Mouse (Mus musculus): ENCODE measurements around the gene Ola1. TPM values are rescaled to one million over a fixed set of nuclear protein-coding genes. Genes with fewer than 3 reads are reported as not detected.

The Ola1 gene
- polyA plus RNA-seq, 1 experiment = 5.3 TPM

GRCm38 (mm10) chr2:73047061-73047741 is 171.5 kb downstream of the Ola1 start:
- 61% methylated on average over 24 of the region's 24 CpGs for WGBS
- no peaks in the 10 kb centered on the region for H3K4me1 ChIP-seq (ENCODE audit: control insufficient read depth, insufficient read depth, low read length)
- TF ChIP-seq CTCF (IDR thresholded peaks at IDR 0.05; ENCODE audit: insufficient read depth, low read length) (no peak), POLR2A (IDR thresholded peaks at IDR 0.05; ENCODE audit: borderline replicate concordance, extremely low read depth, low read depth, low read length) (no peak)
- no peak overlapping the region for H3K4me3 ChIP-seq (replicated peaks; ENCODE audit: extremely low read depth, low read depth, low read length)
- peak; percentile 31 for DNase-seq

GRCm38 (mm10) chr2:73046576-73046975 is 172.1 kb downstream of the Ola1 start:
- 58% methylated on average over 10 of the region's 10 CpGs for WGBS
- Histone ChIP-seq H3K4me1 (ENCODE audit: control insufficient read depth, insufficient read depth, low read length) (no peaks in the 10 kb centered on the region), H3K4me3 (replicated peaks; ENCODE audit: extremely low read depth, low read depth, low read length) (no peak overlapping the region)
- TF ChIP-seq POLR2A (IDR thresholded peaks at IDR 0.05; ENCODE audit: borderline replicate concordance, extremely low read depth, low read depth, low read length) = no peak
- TF ChIP-seq CTCF (IDR thresholded peaks at IDR 0.05; ENCODE audit: insufficient read depth, low read length) = no peak
- DNase-seq = no peak

GRCm38 (mm10) chr2:73045505-73045904 is 173.2 kb downstream of the Ola1 start:
- DNase-seq = no peak
- no peaks in the 10 kb centered on the region for H3K4me1 ChIP-seq (ENCODE audit: control insufficient read depth, insufficient read depth, low read length)
- no peak overlapping the region for H3K4me3 ChIP-seq (replicated peaks; ENCODE audit: extremely low read depth, low read depth, low read length)
- TF ChIP-seq POLR2A (IDR thresholded peaks at IDR 0.05; ENCODE audit: borderline replicate concordance, extremely low read depth, low read depth, low read length) (no peak), CTCF (IDR thresholded peaks at IDR 0.05; ENCODE audit: insufficient read depth, low read length) (no peak)
- 68% methylated on average over 5 of the region's 5 CpGs for WGBS

Other genes starting within 250 kb of the Ola1 start
- gene Sp3, start 238.5 kb downstream of the Ola1 start, polyA plus RNA-seq (2012; rRNA removed) = 13.1 and 16.5 TPM in 2 replicates
- gene Gm11084, start 232.2 kb downstream of the Ola1 start, polyA plus RNA-seq (2012; rRNA removed) = not detected in 2 replicates
- not detected in 2 replicates for gene Sp9, start 53.0 kb upstream of the Ola1 start, polyA plus RNA-seq (2012; rRNA removed)
- 5.5 and 8.9 TPM in 2 replicates for gene Scrn3, start 93.7 kb upstream of the Ola1 start, polyA plus RNA-seq (2012; rRNA removed)
- 2.1 and 4.3 TPM in 2 replicates for gene Cir1, start 93.8 kb upstream of the Ola1 start, polyA plus RNA-seq (2012; rRNA removed)
- gene Gpr155, start 167.6 kb upstream of the Ola1 start, polyA plus RNA-seq (2012; rRNA removed) = 16.4 and 20.8 TPM in 2 replicates